Mouse (Mus musculus) MEL (cell line): ENCODE data around the gene Efna2. TPM values are rescaled to one million over a fixed set of nuclear protein-coding genes. Genes with fewer than 3 reads are reported as not detected.

ENCODE experiments used
- DNase-seq: peaks from one replicate; pipeline ENCODE4 v3.0.0; 2011; ENCODE audit warnings: low read depth, low spot score
- H3K27ac ChIP-seq: 2 replicates; pipeline ENCODE4 v1.5.1; 2012; ENCODE audit warnings: low read depth, mild to moderate bottlenecking, control low read depth, low read length, moderate library complexity; ENCODE audit not compliant: control insufficient read depth
- H3K27me3 ChIP-seq, 2 experiments: fragments of 150-350 bp in 1 of 2; sonication (generic) in 1 of 2; 2 replicates each; pipeline ENCODE4 v1.6.1; 2012; ENCODE audit warnings: low read length in 2 of 2, mild to moderate bottlenecking in 2 of 2, improper control_type of control experiment in 1 of 2, moderate library complexity in 1 of 2; ENCODE audit not compliant: insufficient read depth in 2 of 2, control insufficient read depth in 1 of 2
- H3K36me3 ChIP-seq, 2 experiments: 2 replicates each; pipeline ENCODE4 v1.6.1; 2012 to 2014; ENCODE audit warnings: low read length in 2 of 2, improper control_type of control experiment in 1 of 2, inconsistent platforms in 1 of 2, mild to moderate bottlenecking in 1 of 2; ENCODE audit not compliant: insufficient read depth in 2 of 2, control insufficient read depth in 1 of 2
- H3K4me1 ChIP-seq, 2 experiments: fragments of 150-350 bp in 1 of 2; sonication (generic) in 1 of 2; 2 replicates each; pipeline ENCODE4 v1.6.1; 2012; ENCODE audit warnings: low read length in 2 of 2, improper control_type of control experiment in 1 of 2, mild to moderate bottlenecking in 1 of 2; ENCODE audit not compliant: insufficient read depth in 2 of 2, control insufficient read depth in 1 of 2
- H3K4me3 ChIP-seq, 2 experiments: fragments of 150-350 bp in 1 of 2; sonication (generic) in 1 of 2; 2 replicates each; pipeline ENCODE4 v1.5.1; 2012; ENCODE audit warnings: low read depth in 2 of 2, low read length in 2 of 2, mild to moderate bottlenecking in 2 of 2, moderate library complexity in 2 of 2, control low read depth in 1 of 2, improper control_type of control experiment in 1 of 2; ENCODE audit not compliant: control insufficient read depth in 1 of 2, insufficient read depth in 1 of 2
- H3K79me2 ChIP-seq: 2 replicates; pipeline ENCODE4 v1.6.1; 2012; ENCODE audit warnings: mild to moderate bottlenecking, low read length, moderate library complexity; ENCODE audit not compliant: control insufficient read depth, poor library complexity, insufficient read depth
- H3K9ac ChIP-seq: 2 replicates; pipeline ENCODE4 v1.6.1; 2012; ENCODE audit warnings: low read depth, mild to moderate bottlenecking, control low read depth, low read length, moderate library complexity; ENCODE audit not compliant: control insufficient read depth, poor library complexity, severe bottlenecking
- H3K9me3 ChIP-seq: fragments of 150-350 bp; sonication (generic); replicated peaks from 2 replicates; pipeline ENCODE4 v1.6.1; 2012; ENCODE audit warnings: mild to moderate bottlenecking, low read length, improper control_type of control experiment, moderate library complexity; ENCODE audit not compliant: insufficient read depth
- BHLHE40 ChIP-seq: IDR thresholded peaks from 2 replicates; pipeline ENCODE4 v1.6.1; 2012; ENCODE audit warnings: low read depth, mild to moderate bottlenecking, inconsistent platforms, low read length, improper control_type of control experiment, borderline replicate concordance
- CHD1 ChIP-seq: IDR thresholded peaks from 2 replicates; pipeline ENCODE4 v1.6.1; 2012; ENCODE audit warnings: low read depth, mild to moderate bottlenecking, inconsistent platforms, low read length, improper control_type of control experiment
- CTCF ChIP-seq, 3 experiments: IDR thresholded peaks in 2 of 3; conservative IDR thresholded peaks in 1 of 3; 2 replicates each; pipeline ENCODE4 v1.5.1; 2011 to 2012; ENCODE audit warnings: low read length in 3 of 3, low read depth in 2 of 3, mild to moderate bottlenecking in 2 of 3, improper control_type of control experiment in 1 of 3, inconsistent platforms in 1 of 3, mixed read lengths in 1 of 3, moderate library complexity in 1 of 3; ENCODE audit not compliant: control insufficient read depth in 1 of 3, insufficient read depth in 1 of 3, poor library complexity in 1 of 3, severe bottlenecking in 1 of 3
- ELF1 ChIP-seq: IDR thresholded peaks from 2 replicates; pipeline ENCODE4 v1.6.1; 2014; ENCODE audit warnings: low read depth, mild to moderate bottlenecking, inconsistent platforms, low read length, improper control_type of control experiment, moderate library complexity
- HCFC1 ChIP-seq: IDR thresholded peaks from 2 replicates; pipeline ENCODE4 v1.6.1; 2012; ENCODE audit warnings: low read depth, mild to moderate bottlenecking, inconsistent platforms, low read length, improper control_type of control experiment, moderate library complexity
- JUND ChIP-seq: IDR thresholded peaks from 2 replicates; pipeline ENCODE4 v1.6.1; 2011; ENCODE audit warnings: low read depth, mild to moderate bottlenecking, improper control_type of control experiment, low read length
- MAFK ChIP-seq: IDR thresholded peaks from 2 replicates; pipeline ENCODE4 v1.6.1; 2011; ENCODE audit warnings: low read depth, mild to moderate bottlenecking, low read length, improper control_type of control experiment, borderline replicate concordance
- MAX ChIP-seq: IDR thresholded peaks from 2 replicates; pipeline ENCODE4 v1.6.1; 2011; ENCODE audit warnings: low read length, improper control_type of control experiment
- MAZ ChIP-seq: IDR thresholded peaks from 2 replicates; pipeline ENCODE4 v1.6.1; 2012; ENCODE audit warnings: low read depth, mild to moderate bottlenecking, inconsistent platforms, low read length, improper control_type of control experiment
- MEF2A ChIP-seq: IDR thresholded peaks from 2 replicates; pipeline ENCODE4 v1.6.1; 2014; ENCODE audit warnings: low read depth, mild to moderate bottlenecking, inconsistent platforms, low read length, improper control_type of control experiment; ENCODE audit not compliant: poor library complexity, insufficient replicate concordance, severe bottlenecking; ENCODE audit errors: extremely low read depth
- NELFE ChIP-seq: IDR thresholded peaks from 2 replicates; pipeline ENCODE4 v1.6.1; 2011; ENCODE audit warnings: low read depth, low read length, improper control_type of control experiment
- POLR2A ChIP-seq, 2 experiments: IDR thresholded peaks; 2 replicates each; pipeline ENCODE4 v1.6.1; 2011 to 2012; ENCODE audit warnings: low read length in 2 of 2, mild to moderate bottlenecking in 2 of 2, control low read depth in 1 of 2, improper control_type of control experiment in 1 of 2, low read depth in 1 of 2, moderate library complexity in 1 of 2; ENCODE audit not compliant: control insufficient read depth in 1 of 2, insufficient read depth in 1 of 2, poor library complexity in 1 of 2
- RCOR1 ChIP-seq: IDR thresholded peaks from 2 replicates; pipeline ENCODE4 v1.6.1; 2012; ENCODE audit warnings: low read depth, mild to moderate bottlenecking, inconsistent platforms, low read length, improper control_type of control experiment
- SMC3 ChIP-seq: IDR thresholded peaks from 2 replicates; pipeline ENCODE4 v1.6.1; 2011; ENCODE audit warnings: low read depth, low read length, improper control_type of control experiment
- TBP ChIP-seq: IDR thresholded peaks from 2 replicates; pipeline ENCODE4 v1.8.0; 2011; ENCODE audit warnings: low read depth, low read length, improper control_type of control experiment
- TCF12 ChIP-seq: IDR thresholded peaks from 2 replicates; pipeline ENCODE4 v1.6.1; 2014; ENCODE audit warnings: low read depth, mild to moderate bottlenecking, inconsistent platforms, low read length, improper control_type of control experiment, moderate library complexity
- UBTF ChIP-seq: IDR thresholded peaks from 2 replicates; pipeline ENCODE4 v1.6.1; 2012; ENCODE audit warnings: low read depth, mild to moderate bottlenecking, inconsistent platforms, low read length, improper control_type of control experiment, moderate library complexity, borderline replicate concordance; ENCODE audit not compliant: insufficient read depth
- USF1 ChIP-seq: IDR thresholded peaks from 2 replicates; pipeline ENCODE4 v1.6.1; 2014; ENCODE audit warnings: low read depth, mild to moderate bottlenecking, inconsistent platforms, low read length, improper control_type of control experiment, moderate library complexity
- ZC3H11A ChIP-seq: IDR thresholded peaks from 2 replicates; pipeline ENCODE4 v1.6.1; 2012; ENCODE audit warnings: low read depth, mild to moderate bottlenecking, inconsistent platforms, low read length, improper control_type of control experiment
- ZKSCAN1 ChIP-seq: IDR thresholded peaks from 2 replicates; pipeline ENCODE4 v1.6.1; 2012; ENCODE audit warnings: low read depth, mild to moderate bottlenecking, inconsistent platforms, low read length, improper control_type of control experiment, moderate library complexity
- polyA plus RNA-seq, 2 experiments: library from polyadenylated mRNA; stranded (reverse) in 1 of 2; unstranded in 1 of 2; fragments of >175 nt in 1 of 2; fragments of >200 nt in 1 of 2; gene quantifications; 2 replicates each; pipeline versions ENCODE4 v1.2.1 to v1.2.4; 2012; ENCODE audit warnings: low replicate concordance in 2 of 2, low read depth in 1 of 2; ENCODE audit not compliant: insufficient read length in 2 of 2, insufficient read depth in 1 of 2, missing spikeins in 1 of 2
- total RNA-seq: library from RNA; depleted of rRNA; stranded (reverse); fragments of 300-350 nt; gene quantifications from 2 replicates; pipeline ENCODE4 v1.2.3, GENCODE M21; 2012

Efna2 gene
- total and polyA plus RNA-seq, 3 experiments: 0.12 to 2.8 TPM; not detected in 1

- H3K9ac ChIP-seq: no peak overlapping the region
- DNase-seq: no peak
- TF ChIP-seq MAX (no peak), SMC3 (no peak), TBP (no peak), RCOR1 (no peak), NELFE (no peak), MAZ (no peak), CHD1 (no peak)
- no peaks in the 10 kb centered on the region for H3K36me3 ChIP-seq
- H3K27ac ChIP-seq: no peak overlapping the region
- H3K4me1 ChIP-seq: no peaks in the 10 kb centered on the region
- H3K27me3 ChIP-seq: no peaks in the 10 kb centered on the region
- H3K79me2 ChIP-seq: no peaks in the 10 kb centered on the region
- H3K4me3 ChIP-seq: no peak overlapping the region
- no peaks in the 10 kb centered on the region for H3K9me3 ChIP-seq
Observed at GRCm38 (mm10) chr10:80189999-80190398, 10.7 kb downstream of the Efna2 start.

GRCm38 (mm10) chr10:80190491-80191051 lies 11.3 kb downstream of the Efna2 start:
- Histone ChIP-seq H3K4me3 (no peak overlapping the region), H3K9ac (no peak overlapping the region), H3K27ac (no peak overlapping the region), H3K27me3 (no peaks in the 10 kb centered on the region), H3K4me1 (no peaks in the 10 kb centered on the region), H3K36me3 (no peaks in the 10 kb centered on the region), H3K9me3 (no peaks in the 10 kb centered on the region), H3K79me2 (no peaks in the 10 kb centered on the region)
- no peak for TF ChIP-seq UBTF
- TF ChIP-seq POLR2A (IDR thresholded peaks at IDR 0.05; ENCODE audit: control insufficient read depth in 1 of 2, insufficient read depth in 1 of 2, low read depth in 1 of 2, low read length in 2 of 2, poor library complexity in 1 of 2): no peak
- TF ChIP-seq BHLHE40: no peak
- no peak for TF ChIP-seq CTCF (IDR thresholded peaks at IDR 0.05 in 2 of 3, conservative IDR thresholded peaks at IDR 0.05 in 1 of 3; ENCODE audit: control insufficient read depth in 1 of 3, insufficient read depth in 1 of 3, low read depth in 2 of 3, low read length in 3 of 3, poor library complexity in 1 of 3, severe bottlenecking in 1 of 3)
- no peak for TF ChIP-seq TCF12
- TF ChIP-seq USF1: no peak
- TF ChIP-seq ZC3H11A: no peak
- no peak for TF ChIP-seq MEF2A
- TF ChIP-seq ELF1: no peak
- TF ChIP-seq HCFC1: no peak
- no peak for TF ChIP-seq ZKSCAN1
- TF ChIP-seq JUND: no peak
- TF ChIP-seq MAFK: no peak
- DNase-seq: no peak
